ENCODE assay signal across 8 mouse cellular contexts in genomic region chr14:40894576-40895247, GRCm38 (mm10). TPM values are rescaled to one million over a fixed set of nuclear protein-coding genes. Genes with fewer than 3 reads are reported as not detected.
A peak's percentile ranks its signal among the peaks of the same experiment; 100 is the strongest.
DNase-seq lines count a peak whose midpoint lies in the region; ATAC-seq and TF ChIP-seq lines count a peak whose summit lies in the region.

No protein-coding gene starts in this region.

- DNase-seq in CD4-positive helper T cell, adult 2 months (ENCODE audit: low read depth, low spot score): peak; percentile 74
- DNase-seq in brain, adult 2 months (ENCODE audit: low read depth, low spot score): peak; percentile 79
- peak; percentile 79 for DNase-seq in liver
- peak; percentile 25 to 40 for DNase-seq in spleen, postnatal 36 days (ENCODE audit: low spot score in 2 of 2)

- H3K4me3 ChIP-seq in embryonic fibroblast, embryonic 13.5 days (ENCODE audit: insufficient read depth, low read length): no peak overlapping the region
- H3K4me3 ChIP-seq in heart, embryonic 11.5 days (ENCODE audit: low read depth, low read length): no peak overlapping the region
- peak overlapping the region; percentile 19 for H3K4me3 ChIP-seq in kidney, embryonic 15.5 days (replicated peaks)
- no peak overlapping the region for H3K4me3 ChIP-seq in myocyte

- ATAC-seq in heart, embryonic 11.5 days (replicated peaks; ENCODE audit: insufficient number of reproducible peaks, low FRiP score, low TSS enrichment): peak; percentile 39; the same call in 1 of the 2 replicates
- peak; percentile 80 for ATAC-seq in kidney, embryonic 15.5 days (replicated peaks; ENCODE audit: low FRiP score)

- no peak overlapping the region for H3K9ac ChIP-seq in heart, embryonic 11.5 days (ENCODE audit: low read depth, low read length)
- H3K9ac ChIP-seq in kidney, embryonic 15.5 days: no peak overlapping the region

- H3K4me2 ChIP-seq in heart, embryonic 11.5 days: peak overlapping the region; percentile 61
- peak overlapping the region; percentile 55 for H3K4me2 ChIP-seq in kidney, embryonic 15.5 days
- no peak overlapping the region for H3K4me2 ChIP-seq in myocyte (ENCODE audit: low read depth)

- H3K9me3 ChIP-seq in heart, embryonic 11.5 days (replicated peaks; ENCODE audit: control insufficient read depth, low read length): no peaks in the 10 kb centered on the region
- no peaks in the 10 kb centered on the region for H3K9me3 ChIP-seq in kidney, embryonic 15.5 days (replicated peaks)

- 16% methylated on average over 23 of the region's 23 CpGs for WGBS in heart, embryonic 11.5 days (ENCODE audit: insufficient replicate concordance)
- WGBS in kidney, embryonic 15.5 days: 9% methylated on average over 23 of the region's 23 CpGs

- H3K4me1 ChIP-seq in embryonic fibroblast, embryonic 13.5 days (ENCODE audit: control insufficient read depth, insufficient read depth, low read length): no peaks in the 10 kb centered on the region
- peaks cover 9% of the 10 kb centered on the region; the same call in 1 of the 2 replicates for H3K4me1 ChIP-seq in heart, embryonic 11.5 days (ENCODE audit: control insufficient read depth, insufficient read depth, low read length)
- H3K4me1 ChIP-seq in kidney, embryonic 15.5 days: peaks cover 36% of the 10 kb centered on the region

- no peaks in the 10 kb centered on the region for H3K36me3 ChIP-seq in heart, embryonic 11.5 days (ENCODE audit: control insufficient read depth, insufficient read depth, low read length)
- no peaks in the 10 kb centered on the region for H3K36me3 ChIP-seq in kidney, embryonic 15.5 days
- no peaks in the 10 kb centered on the region for H3K36me3 ChIP-seq in myocyte (ENCODE audit: control insufficient read depth, insufficient read depth)

- peak; percentile 99 for TF ChIP-seq CTCF in embryonic fibroblast, embryonic 13.5 days (IDR thresholded peaks at IDR 0.05; ENCODE audit: borderline replicate concordance, insufficient read depth, low read length)

- no peak for TF ChIP-seq POLR2A in embryonic fibroblast, embryonic 13.5 days (IDR thresholded peaks at IDR 0.05; ENCODE audit: low read depth, low read length)
- no peak for TF ChIP-seq POLR2A in myocyte (IDR thresholded peaks at IDR 0.05; ENCODE audit: insufficient read length, low read depth)

- H3K79me2 ChIP-seq in myocyte (ENCODE audit: control insufficient read depth, insufficient read depth): no peaks in the 10 kb centered on the region

- H3K27me3 ChIP-seq in heart, embryonic 11.5 days (ENCODE audit: control insufficient read depth, insufficient read depth, low read length): no peaks in the 10 kb centered on the region
- no peaks in the 10 kb centered on the region for H3K27me3 ChIP-seq in kidney, embryonic 15.5 days
- H3K27me3 ChIP-seq in myocyte (ENCODE audit: control insufficient read depth, insufficient read depth, insufficient read length): no peaks in the 10 kb centered on the region

- H3K27ac ChIP-seq in embryonic fibroblast, embryonic 13.5 days (ENCODE audit: insufficient read depth, low read length): no peak overlapping the region
- H3K27ac ChIP-seq in heart, embryonic 11.5 days (ENCODE audit: low read depth, low read length): no peak overlapping the region
- peak overlapping the region; percentile 29; the same call in 1 of the 2 replicates for H3K27ac ChIP-seq in kidney, embryonic 15.5 days

- H3ac ChIP-seq in myocyte (ENCODE audit: control insufficient read depth, insufficient read length): no peak overlapping the region

TF ChIP-seq in myocyte, 11 proteins besides CTCF, POLR2A, EP300 and RAD21:
- TF ChIP-seq MYOG (IDR thresholded peaks at IDR 0.05; ENCODE audit: control insufficient read depth in 1 of 3, insufficient read depth in 1 of 3, insufficient read length in 2 of 3, low read depth in 2 of 3) (peak in 2 of 3 experiments; percentile 22 to 57), CEBPB (IDR thresholded peaks at IDR 0.05; ENCODE audit: insufficient read depth, poor library complexity, severe bottlenecking) (no peak), MYOD1 (IDR thresholded peaks at IDR 0.05; ENCODE audit: control insufficient read depth in 1 of 3, insufficient read length in 2 of 3, low read depth in 2 of 3) (peak in 2 of 3 experiments; percentile 28 to 72)

RNA-seq across cellular contexts. Expression of gene Sh2d4b, which starts 1.6 kb away (rescaled TPM):
- polyA plus RNA-seq in embryonic fibroblast, embryonic 13.5 days (2011; ENCODE audit: insufficient read length, low read depth, missing spikeins): 0.26 TPM in 1 of 2 replicates, not detected in the other
- polyA plus RNA-seq in heart, embryonic 11.5 days (2014; fragmentation: Nextera tagmentation; extraction: Ambion mirVana): 0.56 and 0.89 TPM in 2 replicates
- polyA plus RNA-seq in kidney, embryonic 15.5 days (2015; fragmentation: Nextera tagmentation; extraction: Ambion mirVana): 0.85 and 0.92 TPM in 2 replicates
- polyA plus RNA-seq in myocyte (2012; fragmentation: generic; extraction: Trizol): 0.23 TPM
